Mouse (Mus musculus) lung, postnatal 0 days (tissue): Measurements from ENCODE around the gene Numa1.

Source experiments
- CTCF ChIP-seq: IDR thresholded peaks from 2 replicates; pipeline ENCODE4 v1.5.1; 2016; ENCODE audit warnings: antibody characterized with exemption, mild to moderate bottlenecking
- EP300 ChIP-seq: IDR thresholded peaks from 2 replicates; pipeline ENCODE4 v1.6.1; 2016; ENCODE audit warnings: antibody characterized with exemption, mild to moderate bottlenecking, control low read depth

- TF ChIP-seq EP300 (no peak), CTCF (no peak)
Observed at GRCm38 (mm10) chr7:102016936-102017335, 83.0 kb downstream of the Numa1 start.
